Mouse (Mus musculus) kidney, postnatal 0 days (tissue): Measurements from ENCODE around the gene Epb41l1. TPM values are rescaled to one million over a fixed set of nuclear protein-coding genes. Genes with fewer than 3 reads are reported as not detected.
A peak's percentile ranks its signal among the peaks of the same experiment; 100 is the strongest.
"Not testable (repeated sequence)": the region's sequence is repeated elsewhere in the genome, so short reads cannot be mapped to it uniquely, and the experiment has no call there.

Experiments used
- ATAC-seq: fragments of 200-750 bp; cut with Nextera tagmentation; replicated peaks from 2 replicates; pipeline ENCODE4 v1.8.0; 2017; ENCODE audit warnings: low read depth, moderate number of reproducible peaks, moderate TSS enrichment, moderate library complexity; ENCODE audit not compliant: low FRiP score
- DNase-seq: peaks from one replicate; pipeline ENCODE4 v3.0.0-alpha.2; 2016; ENCODE audit warnings: low spot score
- H3K27ac ChIP-seq: fragments of 300-500 bp; sonication (generic); 2 replicates; pipeline ENCODE4 v1.5.1; 2014; ENCODE audit warnings: mild to moderate bottlenecking
- H3K27me3 ChIP-seq: fragments of 300-500 bp; sonication (generic); 2 replicates; pipeline ENCODE4 v1.6.1; 2014; ENCODE audit warnings: low read length, mixed read lengths; ENCODE audit not compliant: insufficient read depth
- H3K36me3 ChIP-seq: fragments of 300-500 bp; sonication (generic); 2 replicates; pipeline ENCODE4 v1.6.1; 2014; ENCODE audit warnings: low read length, mixed read lengths; ENCODE audit not compliant: insufficient read depth
- H3K4me1 ChIP-seq: fragments of 300-500 bp; sonication (generic); replicated peaks from 2 replicates; pipeline ENCODE4 v1.6.1; 2014; ENCODE audit warnings: antibody characterized with exemption, low read length, mixed read lengths; ENCODE audit not compliant: insufficient read depth
- H3K4me2 ChIP-seq: fragments of 300-500 bp; sonication (generic); 2 replicates; pipeline ENCODE4 v1.6.1; 2014; ENCODE audit warnings: mild to moderate bottlenecking, low read length, moderate library complexity, mixed read lengths
- H3K4me3 ChIP-seq: fragments of 300-500 bp; sonication (generic); replicated peaks from 2 replicates; pipeline ENCODE4 v1.5.1; 2014; ENCODE audit warnings: low read depth, low read length
- H3K9ac ChIP-seq: fragments of 300-500 bp; sonication (generic); 2 replicates; pipeline ENCODE4 v1.6.1; 2014; ENCODE audit warnings: low read depth, low read length
- H3K9me3 ChIP-seq: fragments of 300-500 bp; sonication (generic); replicated peaks from 2 replicates; pipeline ENCODE4 v1.6.1; 2016; ENCODE audit warnings: low read length, inconsistent platforms, mixed read lengths
- CTCF ChIP-seq: IDR thresholded peaks from 2 replicates; pipeline ENCODE4 v1.5.1; 2016; ENCODE audit warnings: antibody characterized with exemption, low read depth, mild to moderate bottlenecking, moderate library complexity
- WGBS: fragments of 180-500 bp; shearing (Covaris S2); extraction: QIAGEN DNeasy Blood & Tissue Kit; methylation state at CpG from one replicate; pipeline ENCODE4 v1.1.7; 2014; 5-methylcytosine and 5-hydroxymethylcytosine counted together
- polyA plus RNA-seq: library from polyadenylated mRNA; unstranded; fragments of >200 nt; fragmentation: Nextera tagmentation; extraction: Ambion mirVana; gene quantifications from 2 replicates; pipeline ENCODE4 v1.2.1, GENCODE M21; 2015

Epb41l1 gene
- polyA plus RNA-seq, 1 experiment from 2014 or later: 1.6 TPM

DNA sequence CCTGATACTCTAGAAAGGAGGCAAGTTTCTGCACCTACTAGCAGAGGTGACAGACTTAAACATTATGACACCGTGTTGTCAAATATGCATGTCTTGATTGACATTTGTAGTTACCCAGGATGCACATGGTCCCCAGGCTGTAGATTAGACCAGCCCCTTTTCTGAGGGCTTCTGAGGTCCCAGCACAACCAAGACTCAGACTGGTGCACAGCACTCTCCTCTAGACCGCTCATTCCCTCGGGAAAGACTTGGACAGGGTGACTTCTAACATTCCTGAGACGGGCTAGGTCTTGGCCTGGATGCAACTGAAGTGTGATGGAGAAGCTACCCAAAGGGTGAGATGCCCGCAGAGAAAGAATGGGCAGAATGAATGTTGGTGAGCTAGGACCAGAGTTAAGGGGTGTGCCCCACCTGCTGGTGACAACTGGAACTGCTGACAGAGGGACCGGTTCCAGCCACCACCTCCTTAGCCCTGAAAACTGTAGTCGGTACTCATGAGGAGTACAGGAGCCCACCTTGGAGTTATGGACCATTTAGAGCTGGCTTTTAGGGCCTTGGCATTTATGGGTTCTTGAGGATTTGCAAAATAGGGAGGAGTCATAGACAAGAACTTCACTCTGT is 95.0 kb downstream of the Epb41l1 start:
- no peak overlapping the region for H3K4me2 ChIP-seq
- ATAC-seq: 0 out of 2 replicates have a peak, but pooled peaks have one; percentile 6
- peak; percentile 94 for TF ChIP-seq CTCF

GRCm38 (mm10) chr2:156516678-156517077 is 96.0 kb downstream of the Epb41l1 start:
- 78% methylated on average over 2 of the region's 2 CpGs for WGBS
- H3K27me3 ChIP-seq, H3K4me3 ChIP-seq, H3K9ac ChIP-seq, DNase-seq, H3K4me1 ChIP-seq, H3K9me3 ChIP-seq, H3K4me2 ChIP-seq, H3K27ac ChIP-seq: not testable (repeated sequence)
- H3K36me3 ChIP-seq: peaks cover 11% of the 10 kb centered on the region; the same call in 1 of the 2 replicates
- ATAC-seq: peak; percentile 82

More for the DNA sequence above, 95.0 kb downstream of the Epb41l1 start:
- WGBS: 22% methylated on average over 7 of the region's 7 CpGs
- peak; percentile 71 for DNase-seq
- Histone ChIP-seq H3K4me1 (no peaks in the 10 kb centered on the region), H3K27me3 (no peaks in the 10 kb centered on the region), H3K9ac (no peak overlapping the region), H3K4me3 (no peak overlapping the region), H3K27ac (no peak overlapping the region), H3K9me3 (no peaks in the 10 kb centered on the region), H3K36me3 (peaks cover 5% of the 10 kb centered on the region; the same call in 1 of the 2 replicates)

GRCm38 (mm10) chr2:156518306-156518705 is 97.6 kb downstream of the Epb41l1 start:
- Histone ChIP-seq H3K27me3 (no peaks in the 10 kb centered on the region), H3K36me3 (peaks cover 11% of the 10 kb centered on the region; the same call in 1 of the 2 replicates), H3K4me3 (no peak overlapping the region), H3K9ac (no peak overlapping the region), H3K9me3 (no peaks in the 10 kb centered on the region), H3K27ac (no peak overlapping the region), H3K4me1 (no peaks in the 10 kb centered on the region), H3K4me2 (no peak overlapping the region)
- ATAC-seq: no peak
- no peak for TF ChIP-seq CTCF
- WGBS: 60% methylated on average over 6 of the region's 6 CpGs
- DNase-seq: no peak

DNA sequence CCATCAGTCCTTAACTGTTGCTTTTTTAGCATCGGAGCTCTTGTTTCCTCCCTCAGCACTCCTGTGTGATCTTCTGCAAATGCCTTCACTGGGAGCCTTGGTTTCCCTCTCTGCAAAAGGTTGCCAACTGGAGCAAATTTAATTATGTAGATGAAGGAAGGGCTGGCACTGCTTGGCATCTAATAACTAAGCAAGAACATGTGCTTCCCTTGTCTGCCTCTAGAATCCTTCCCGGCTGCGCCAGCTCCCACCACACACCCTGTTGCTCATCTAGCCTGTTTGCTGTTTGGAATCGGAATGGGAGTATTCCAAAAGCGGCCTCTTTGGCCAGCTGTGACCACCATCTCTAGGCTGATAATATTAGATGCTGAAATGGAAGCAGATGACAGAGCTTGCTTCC is 98.9 kb downstream of the Epb41l1 start:
- 85% methylated on average over 5 of the region's 5 CpGs for WGBS
- TF ChIP-seq CTCF: no peak
- H3K36me3 ChIP-seq: peaks cover 11% of the 10 kb centered on the region; the same call in 1 of the 2 replicates
- no peak overlapping the region for H3K9ac ChIP-seq
- DNase-seq: no peak
- no peaks in the 10 kb centered on the region for H3K27me3 ChIP-seq
- no peaks in the 10 kb centered on the region for H3K4me1 ChIP-seq
- no peak for ATAC-seq
- no peak overlapping the region for H3K4me2 ChIP-seq
- no peak overlapping the region for H3K4me3 ChIP-seq
- H3K27ac ChIP-seq: no peak overlapping the region
- H3K9me3 ChIP-seq: no peaks in the 10 kb centered on the region

GRCm38 (mm10) chr2:156522994-156523393 is 102.3 kb downstream of the Epb41l1 start:
- no peak overlapping the region for H3K9ac ChIP-seq
- peaks cover 11% of the 10 kb centered on the region; the same call in 1 of the 2 replicates for H3K36me3 ChIP-seq
- H3K4me3 ChIP-seq: no peak overlapping the region
- H3K4me1 ChIP-seq: no peaks in the 10 kb centered on the region
- no peak for DNase-seq
- 85% methylated on average over 11 of the region's 11 CpGs for WGBS
- H3K9me3 ChIP-seq: no peaks in the 10 kb centered on the region
- TF ChIP-seq CTCF: no peak
- ATAC-seq: no peak
- no peaks in the 10 kb centered on the region for H3K27me3 ChIP-seq
- H3K27ac ChIP-seq: no peak overlapping the region
- H3K4me2 ChIP-seq: no peak overlapping the region

- no peak overlapping the region for H3K4me3 ChIP-seq
- H3K36me3 ChIP-seq: peaks cover 11% of the 10 kb centered on the region; the same call in 1 of the 2 replicates
- whole genome bisulfite sequencing: 27% methylated on average over 3 of the region's 3 CpGs
- no peaks in the 10 kb centered on the region for H3K4me1 ChIP-seq
- no peak for TF ChIP-seq CTCF
- no peaks in the 10 kb centered on the region for H3K27me3 ChIP-seq
- H3K27ac ChIP-seq: no peak overlapping the region
- no peaks in the 10 kb centered on the region for H3K9me3 ChIP-seq
- DNase-seq (peak; percentile 58), ATAC-seq (no peak)
- H3K9ac ChIP-seq: no peak overlapping the region
- no peak overlapping the region for H3K4me2 ChIP-seq
Observed at GRCm38 (mm10) chr2:156524078-156524477, 103.4 kb downstream of the Epb41l1 start.
